Mouse (Mus musculus): ENCODE results near the gene Mcts2. TPM values are rescaled to one million over a fixed set of nuclear protein-coding genes. Genes with fewer than 3 reads are reported as not detected.

Gene Mcts2
- total and polyA plus RNA-seq, 3 experiments, result 2.7 to 3.0 TPM; not detected in 1

GRCm38 (mm10) chr2:152736090-152736601, 49.3 kb downstream of the Mcts2 start, which contains the start of gene Id1 (continued):
- TF ChIP-seq MEF2A (IDR thresholded peaks at IDR 0.05; ENCODE audit: extremely low read depth, insufficient replicate concordance, low read depth, low read length, poor library complexity, severe bottlenecking) (no peak), E2F4 (IDR thresholded peaks at IDR 0.05; ENCODE audit: borderline replicate concordance, low read depth, low read length) (no peak), SIN3A (IDR thresholded peaks at IDR 0.05; ENCODE audit: low read length) (no peak), RAD21 (IDR thresholded peaks at IDR 0.05; ENCODE audit: low read depth, low read length) (no peak), GATA1 (IDR thresholded peaks at IDR 0.05; ENCODE audit: low read depth, low read length) (no peak), ZC3H11A (IDR thresholded peaks at IDR 0.05; ENCODE audit: low read depth, low read length) (no peak), MYC (IDR thresholded peaks at IDR 0.05; ENCODE audit: low read depth, low read length) (no peak), MXI1 (IDR thresholded peaks at IDR 0.05; ENCODE audit: low read depth, low read length) (no peak), ZMIZ1 (IDR thresholded peaks at IDR 0.05; ENCODE audit: low read depth, low read length) (peak; percentile 99), SMC3 (IDR thresholded peaks at IDR 0.05; ENCODE audit: low read depth, low read length) (no peak)

- Histone ChIP-seq H3K27ac (ENCODE audit: control insufficient read depth, low read depth, low read length) (peak overlapping the region; percentile 90), H3K4me1 (ENCODE audit: control insufficient read depth in 1 of 2, insufficient read depth in 2 of 2, low read length in 2 of 2) (peaks cover 0 to 30% of the 10 kb centered on the region in 2 experiments; a peak in 2 of 4 replicates), H3K9ac (ENCODE audit: control insufficient read depth, low read depth, low read length, poor library complexity, severe bottlenecking) (peak overlapping the region; percentile 70), H3K4me3 (ENCODE audit: control insufficient read depth in 1 of 2, insufficient read depth in 1 of 2, low read depth in 2 of 2, low read length in 2 of 2) (peak overlapping the region; percentile 45 to 65), H3K79me2 (ENCODE audit: control insufficient read depth, insufficient read depth, low read length, poor library complexity) (peaks cover 18% of the 10 kb centered on the region), H3K9me3 (replicated peaks; ENCODE audit: insufficient read depth, low read length) (no peaks in the 10 kb centered on the region), H3K27me3 (ENCODE audit: control insufficient read depth in 1 of 2, insufficient read depth in 2 of 2, low read length in 2 of 2) (no peaks in the 10 kb centered on the region), H3K36me3 (ENCODE audit: control insufficient read depth in 1 of 2, insufficient read depth in 2 of 2, low read length in 2 of 2) (peaks cover 0 to 21% of the 10 kb centered on the region in 2 experiments; a peak in 2 of 4 replicates)
- DNase-seq (ENCODE audit: low read depth, low spot score), result peak; percentile 77
- TF ChIP-seq MXI1 (IDR thresholded peaks at IDR 0.05; ENCODE audit: low read depth, low read length), result peak; percentile 67
- peak; percentile 74 for TF ChIP-seq MYC (IDR thresholded peaks at IDR 0.05; ENCODE audit: low read depth, low read length)
- TF ChIP-seq TCF12 (IDR thresholded peaks at IDR 0.05; ENCODE audit: low read depth, low read length), result 0 out of 2 replicates have a peak, but pooled peaks have one; percentile 31
- TF ChIP-seq GABPA (IDR thresholded peaks at IDR 0.05; ENCODE audit: low read depth, low read length), result no peak
- 0 out of 2 replicates have a peak, but pooled peaks have one; percentile 5 for TF ChIP-seq USF1 (IDR thresholded peaks at IDR 0.05; ENCODE audit: low read depth, low read length)
- TF ChIP-seq NRF1 (IDR thresholded peaks at IDR 0.05; ENCODE audit: insufficient read depth, low read depth, low read length, poor library complexity, severe bottlenecking), result no peak
- no peak for TF ChIP-seq USF2 (IDR thresholded peaks at IDR 0.05; ENCODE audit: borderline replicate concordance in 1 of 2, insufficient read depth in 1 of 2, low read depth in 1 of 2, low read length in 2 of 2)
- peak; percentile 75 for TF ChIP-seq MAX (IDR thresholded peaks at IDR 0.05; ENCODE audit: low read length)
- 0 out of 2 replicates have a peak, but pooled peaks have one; percentile 45 for TF ChIP-seq CHD1 (IDR thresholded peaks at IDR 0.05; ENCODE audit: low read depth, low read length)
- no peak for TF ChIP-seq CTCF (IDR thresholded peaks at IDR 0.05 in 2 of 3, conservative IDR thresholded peaks at IDR 0.05 in 1 of 3; ENCODE audit: control insufficient read depth in 1 of 3, insufficient read depth in 1 of 3, low read depth in 2 of 3, low read length in 3 of 3, poor library complexity in 1 of 3, severe bottlenecking in 1 of 3)
- TF ChIP-seq GATA1 (IDR thresholded peaks at IDR 0.05; ENCODE audit: low read depth, low read length), result peak; percentile 32
- TF ChIP-seq MEF2A (IDR thresholded peaks at IDR 0.05; ENCODE audit: extremely low read depth, insufficient replicate concordance, low read depth, low read length, poor library complexity, severe bottlenecking), result no peak
- peak; percentile 25; the same call in 1 of the 2 replicates for TF ChIP-seq NELFE (IDR thresholded peaks at IDR 0.05; ENCODE audit: low read depth, low read length)
- TF ChIP-seq JUND (IDR thresholded peaks at IDR 0.05; ENCODE audit: low read depth, low read length), result no peak
- TF ChIP-seq EP300 (IDR thresholded peaks at IDR 0.05; ENCODE audit: low read depth in 1 of 2, low read length in 2 of 2), result peak in 1 of 2 experiments; percentile 31; a peak in 1 of 4 replicates
- TF ChIP-seq MAZ (IDR thresholded peaks at IDR 0.05; ENCODE audit: low read depth, low read length), result 0 out of 2 replicates have a peak, but pooled peaks have one; percentile 21
- no peak for TF ChIP-seq UBTF (IDR thresholded peaks at IDR 0.05; ENCODE audit: borderline replicate concordance, insufficient read depth, low read depth, low read length)
- TF ChIP-seq TAL1 (IDR thresholded peaks at IDR 0.05; ENCODE audit: low read length), result peak; percentile 30; the same call in 1 of the 2 replicates
- 0 out of 2 replicates have a peak, but pooled peaks have one; percentile 59 for TF ChIP-seq SIN3A (IDR thresholded peaks at IDR 0.05; ENCODE audit: low read length)
These were observed 49.9 kb downstream of the Mcts2 start for GRCm38 (mm10) chr2:152736748-152737147.
